Mouse (Mus musculus) hindbrain, embryonic 11.5 days (tissue): ENCODE results near the gene Rps6kc1. TPM values are rescaled to one million over a fixed set of nuclear protein-coding genes. Genes with fewer than 3 reads are reported as not detected.

ENCODE experiments used
- ATAC-seq: fragments of 200-750 bp; cut with Nextera tagmentation; 2 replicates; pipeline ENCODE4 v1.8.0; 2017; ENCODE audit warnings: mild to moderate bottlenecking, moderate TSS enrichment, moderate library complexity; ENCODE audit not compliant: low FRiP score
- DNase-seq: peaks from one replicate; pipeline ENCODE4 v3.0.0-alpha.2; 2015; ENCODE audit warnings: low spot score
- H3K27ac ChIP-seq: fragments of 300-500 bp; sonication (generic); 2 replicates; pipeline ENCODE4 v1.5.1; 2014; ENCODE audit warnings: mild to moderate bottlenecking, low read depth, low read length
- H3K27me3 ChIP-seq: fragments of 300-500 bp; sonication (generic); 2 replicates; pipeline ENCODE4 v1.6.1; 2014; ENCODE audit warnings: mild to moderate bottlenecking, low read length, moderate library complexity, mixed read lengths; ENCODE audit not compliant: control insufficient read depth, insufficient read depth
- H3K36me3 ChIP-seq: fragments of 300-500 bp; sonication (generic); 2 replicates; pipeline ENCODE4 v1.6.1; 2014; ENCODE audit warnings: mild to moderate bottlenecking, low read length, moderate library complexity, mixed read lengths; ENCODE audit not compliant: control insufficient read depth, insufficient read depth
- H3K4me1 ChIP-seq: fragments of 300-500 bp; sonication (generic); replicated peaks from 2 replicates; pipeline ENCODE4 v1.6.1; 2014; ENCODE audit warnings: low read length, mixed read lengths; ENCODE audit not compliant: control insufficient read depth, insufficient read depth
- H3K4me2 ChIP-seq: fragments of 300-500 bp; sonication (generic); replicated peaks from 2 replicates; pipeline ENCODE4 v1.6.1; 2014; ENCODE audit warnings: mild to moderate bottlenecking, low read depth, low read length
- H3K4me3 ChIP-seq: fragments of 300-500 bp; sonication (generic); 2 replicates; pipeline ENCODE4 v1.5.1; 2014; ENCODE audit warnings: low read depth, low read length
- H3K9ac ChIP-seq: fragments of 300-500 bp; sonication (generic); 2 replicates; pipeline ENCODE4 v1.6.1; 2014; ENCODE audit warnings: low read depth, low read length
- H3K9me3 ChIP-seq: fragments of 300-500 bp; sonication (generic); 2 replicates; pipeline ENCODE4 v1.6.1; 2016; ENCODE audit warnings: low read length; ENCODE audit not compliant: control insufficient read depth
- WGBS: fragments of 180-500 bp; shearing (Covaris S2); extraction: QIAGEN DNeasy Blood & Tissue Kit; methylation state at CpG from one replicate; pipeline ENCODE4 v1.1.7; 2014; 5-methylcytosine and 5-hydroxymethylcytosine counted together
- polyA plus RNA-seq: library from polyadenylated mRNA; unstranded; fragments of >200 nt; fragmentation: Nextera tagmentation; extraction: Ambion mirVana; gene quantifications from 2 replicates; pipeline ENCODE4 v1.2.1, GENCODE M21; 2014

The Rps6kc1 gene
- polyA plus RNA-seq, 1 experiment from 2014 or later: 19.0 TPM

GRCm38 (mm10) chr1:190659722-190660502 lies 251.7 kb downstream of the Rps6kc1 start:
- no peaks in the 10 kb centered on the region for H3K27me3 ChIP-seq
- no peak overlapping the region for H3K9ac ChIP-seq
- H3K36me3 ChIP-seq: no peaks in the 10 kb centered on the region
- DNase-seq (no peak), ATAC-seq (no peak)
- H3K9me3 ChIP-seq: no peaks in the 10 kb centered on the region
- 77% methylated on average over 17 of the region's 17 CpGs for WGBS
- H3K27ac ChIP-seq: no peak overlapping the region
- no peak overlapping the region for H3K4me2 ChIP-seq
- H3K4me3 ChIP-seq: no peak overlapping the region
- H3K4me1 ChIP-seq: peaks cover 7% of the 10 kb centered on the region

DNA sequence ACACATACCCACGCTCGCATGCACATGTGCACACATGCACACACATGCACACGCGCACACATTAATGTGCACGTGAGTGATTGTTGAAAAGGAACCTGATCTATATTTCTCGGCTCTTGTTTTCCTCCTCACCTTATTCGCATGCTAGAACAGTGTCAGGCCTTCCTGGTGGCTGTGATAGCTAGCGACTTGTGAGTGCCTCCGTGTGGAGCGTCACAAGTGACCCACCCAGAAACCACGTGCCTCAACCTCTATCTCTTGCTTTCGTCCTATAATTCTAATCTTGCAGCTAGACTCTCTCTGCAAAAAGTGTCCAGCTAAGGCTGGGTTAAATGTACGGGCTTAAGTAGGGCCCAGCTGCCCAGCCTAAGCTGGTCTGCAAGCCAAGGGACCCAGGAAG lies 253.3 kb downstream of the Rps6kc1 start:
- WGBS: 95% methylated on average over 13 of the region's 13 CpGs
- DNase-seq: no peak
- no peak overlapping the region for H3K27ac ChIP-seq
- H3K4me2 ChIP-seq: no peak overlapping the region
- H3K4me1 ChIP-seq: peaks cover 7% of the 10 kb centered on the region
- no peak for ATAC-seq
- H3K4me3 ChIP-seq: no peak overlapping the region
- H3K9me3 ChIP-seq: no peaks in the 10 kb centered on the region
- no peak overlapping the region for H3K9ac ChIP-seq
- H3K36me3 ChIP-seq: no peaks in the 10 kb centered on the region
- no peaks in the 10 kb centered on the region for H3K27me3 ChIP-seq

DNA sequence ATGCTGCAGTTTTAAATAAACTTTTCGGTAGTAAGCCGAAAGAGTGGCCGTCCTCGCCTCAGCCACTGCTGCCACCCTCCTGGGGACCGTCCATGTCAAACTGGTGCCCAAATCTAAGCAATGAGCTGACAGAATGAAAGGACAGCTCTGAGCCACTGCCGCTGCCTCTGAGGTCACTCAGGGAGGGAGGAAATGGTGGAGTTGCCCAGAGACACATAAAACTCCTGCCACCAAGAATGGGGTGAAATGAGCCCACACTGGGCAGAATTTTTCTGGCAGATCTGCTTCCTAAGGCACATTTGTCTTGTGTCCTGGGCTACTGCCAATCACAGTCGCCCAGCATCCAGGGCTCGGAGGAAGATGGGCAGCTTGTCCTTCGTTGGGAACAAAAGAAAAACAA lies 255.5 kb downstream of the Rps6kc1 start:
- Histone ChIP-seq H3K9me3 (no peaks in the 10 kb centered on the region), H3K4me1 (no peaks in the 10 kb centered on the region), H3K27me3 (no peaks in the 10 kb centered on the region), H3K4me3 (no peak overlapping the region), H3K27ac (no peak overlapping the region), H3K9ac (no peak overlapping the region), H3K4me2 (no peak overlapping the region), H3K36me3 (no peaks in the 10 kb centered on the region)
- ATAC-seq (no peak), DNase-seq (no peak)
- WGBS: 56% methylated on average over 9 of the region's 9 CpGs

- Histone ChIP-seq H3K4me2 (no peak overlapping the region), H3K9ac (no peak overlapping the region), H3K4me1 (no peaks in the 10 kb centered on the region), H3K4me3 (no peak overlapping the region), H3K36me3 (no peaks in the 10 kb centered on the region), H3K27me3 (no peaks in the 10 kb centered on the region), H3K9me3 (no peaks in the 10 kb centered on the region), H3K27ac (no peak overlapping the region)
- ATAC-seq: no peak
- DNase-seq: no peak
- WGBS: 89% methylated on average over 7 of the region's 7 CpGs
These were observed 255.9 kb downstream of the Rps6kc1 start for GRCm38 (mm10) chr1:190655651-190656050.

- Histone ChIP-seq H3K27ac (no peak overlapping the region), H3K9me3 (no peaks in the 10 kb centered on the region), H3K4me2 (no peak overlapping the region), H3K36me3 (no peaks in the 10 kb centered on the region), H3K27me3 (no peaks in the 10 kb centered on the region), H3K4me1 (no peaks in the 10 kb centered on the region), H3K4me3 (no peak overlapping the region), H3K9ac (no peak overlapping the region)
- 94% methylated on average over 7 of the region's 7 CpGs for WGBS
- ATAC-seq: no peak
- no peak for DNase-seq
These were observed 256.5 kb downstream of the Rps6kc1 start for GRCm38 (mm10) chr1:190655081-190655480.

- Histone ChIP-seq H3K9me3 (no peaks in the 10 kb centered on the region), H3K9ac (no peak overlapping the region), H3K27ac (no peak overlapping the region), H3K4me1 (no peaks in the 10 kb centered on the region), H3K36me3 (no peaks in the 10 kb centered on the region), H3K4me3 (no peak overlapping the region), H3K27me3 (no peaks in the 10 kb centered on the region), H3K4me2 (no peak overlapping the region)
- 86% methylated on average over 6 of the region's 6 CpGs for WGBS
- ATAC-seq (no peak), DNase-seq (no peak)
These were observed 256.9 kb downstream of the Rps6kc1 start for GRCm38 (mm10) chr1:190654694-190655001.

DNA sequence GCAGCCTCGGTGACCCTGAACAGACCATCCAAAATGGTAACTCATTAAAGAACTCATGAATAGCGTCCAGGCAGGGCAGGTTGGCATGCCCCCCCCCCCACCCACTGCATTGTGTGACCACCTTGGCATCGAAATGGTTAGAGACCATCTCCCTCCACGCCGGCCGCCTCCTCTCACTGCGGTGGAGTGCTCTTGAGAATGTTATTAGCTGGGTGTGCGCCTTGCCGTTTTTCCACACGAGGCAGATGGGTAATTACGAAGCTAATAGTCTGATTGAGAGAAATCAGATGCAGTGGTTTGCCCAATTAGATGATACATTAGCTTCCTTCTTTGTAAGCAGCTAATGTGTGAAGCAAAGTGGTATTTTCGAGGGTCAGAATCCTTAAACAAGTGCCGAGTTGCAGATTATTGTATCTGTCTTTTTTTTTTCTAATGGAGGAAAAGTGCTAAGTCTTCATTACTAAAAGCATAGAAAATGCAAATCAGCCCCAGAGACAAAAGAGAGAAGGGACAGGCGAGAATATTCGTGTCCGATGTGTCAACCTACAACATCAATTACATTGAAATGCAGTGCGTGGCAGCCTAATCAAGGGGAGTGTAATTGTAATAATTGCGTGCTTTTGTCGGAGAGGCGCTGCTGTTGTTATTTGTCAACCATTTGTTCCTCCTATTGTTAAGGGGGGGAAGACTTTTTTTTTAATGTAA lies 257.4 kb downstream of the Rps6kc1 start:
- Histone ChIP-seq H3K4me3 (no peak overlapping the region), H3K9ac (no peak overlapping the region), H3K27ac (no peak overlapping the region), H3K27me3 (no peaks in the 10 kb centered on the region), H3K36me3 (no peaks in the 10 kb centered on the region), H3K4me2 (no peak overlapping the region), H3K4me1 (no peaks in the 10 kb centered on the region), H3K9me3 (no peaks in the 10 kb centered on the region)
- DNase-seq: no peak
- WGBS: 74% methylated on average over 20 of the region's 20 CpGs
- no peak for ATAC-seq

- H3K9ac ChIP-seq: no peak overlapping the region
- WGBS: 64% methylated on average over 6 of the region's 6 CpGs
- no peaks in the 10 kb centered on the region for H3K27me3 ChIP-seq
- DNase-seq (no peak), ATAC-seq (no peak)
- H3K36me3 ChIP-seq: no peaks in the 10 kb centered on the region
- H3K9me3 ChIP-seq: no peaks in the 10 kb centered on the region
- no peaks in the 10 kb centered on the region for H3K4me1 ChIP-seq
- H3K27ac ChIP-seq: no peak overlapping the region
- H3K4me3 ChIP-seq: no peak overlapping the region
- no peak overlapping the region for H3K4me2 ChIP-seq
These were observed 258.5 kb downstream of the Rps6kc1 start for GRCm38 (mm10) chr1:190653081-190653480.
